Comparison of ENCODE assay signal across 26 mouse cellular contexts in the genomic region with DNA sequence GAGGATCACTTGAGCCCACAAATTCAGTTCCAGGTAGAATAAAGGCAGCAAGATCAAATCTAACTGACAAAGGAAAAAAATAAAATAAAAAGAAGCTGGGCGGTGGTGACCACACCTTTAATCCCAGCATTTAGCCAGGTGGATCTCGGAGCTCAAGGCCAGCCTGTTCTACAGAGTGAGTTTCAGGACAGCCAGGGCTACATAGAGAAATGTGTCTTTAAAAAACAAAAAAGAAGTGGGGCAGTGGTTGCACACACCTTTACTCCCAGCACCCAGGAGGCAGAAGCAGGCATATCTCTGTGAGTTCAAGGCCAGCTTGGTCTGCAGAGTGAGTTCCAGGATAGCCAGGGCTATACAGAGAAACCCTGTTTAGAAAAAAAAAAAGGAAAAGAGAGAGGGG. TPM values are rescaled to one million over a fixed set of nuclear protein-coding genes. Genes with fewer than 3 reads are reported as not detected.
"Had no signal": no experiment of that assay in that cellular context is flagged by ENCODE, and none has a peak within 500 bp of the region (broad histone marks: within the 10 kb centered on the region; RNA-seq: fewer than 3 reads in every experiment).

No protein-coding gene starts in this region.

- H3K27ac ChIP-seq: heart, embryonic 10.5 days; hindbrain, embryonic 13.5 days; hindbrain, embryonic 15.5 days; hindbrain, postnatal 0 days; kidney, embryonic 15.5 days; kidney, postnatal 0 days; limb, embryonic 13.5 days; limb, embryonic 15.5 days; liver, embryonic 12.5 days; liver, embryonic 14.5 days had no signal

- H3K4me3 ChIP-seq: heart, embryonic 10.5 days; heart, embryonic 12.5 days; hindbrain, embryonic 13.5 days; hindbrain, embryonic 15.5 days; kidney, embryonic 15.5 days; limb, embryonic 13.5 days; limb, embryonic 15.5 days; liver, embryonic 12.5 days had no signal

- H3K9me3 ChIP-seq: heart, embryonic 10.5 days; heart, embryonic 12.5 days; hindbrain, embryonic 13.5 days; hindbrain, embryonic 15.5 days; kidney, embryonic 15.5 days; limb, embryonic 13.5 days; limb, embryonic 15.5 days; liver, embryonic 12.5 days had no signal

- DNase-seq: gastrocnemius, postnatal 14 days; gastrocnemius, postnatal 36 days; heart, adult 18-20 months; heart, postnatal 10 days; heart, postnatal 36 days; kidney, adult 11 months; kidney, adult 2 months; kidney, adult 9 months; kidney, postnatal 14 days; kidney, postnatal 36 days; layer of hippocampus, adult 9-11 months; layer of hippocampus, postnatal 36 days; left cerebral cortex, postnatal 4 days had no signal

- H3K36me3 ChIP-seq: heart, embryonic 10.5 days; heart, embryonic 12.5 days; hindbrain, embryonic 13.5 days; hindbrain, embryonic 15.5 days; kidney, embryonic 15.5 days; limb, embryonic 13.5 days; limb, embryonic 15.5 days; liver, embryonic 12.5 days had no signal

- H3K9ac ChIP-seq: heart, embryonic 12.5 days; hindbrain, embryonic 13.5 days; hindbrain, embryonic 15.5 days; kidney, embryonic 15.5 days; limb, embryonic 13.5 days; limb, embryonic 15.5 days; liver, embryonic 12.5 days; liver, embryonic 14.5 days had no signal

- H3K4me1 ChIP-seq: heart, embryonic 10.5 days; heart, embryonic 12.5 days; limb, embryonic 15.5 days; liver, embryonic 12.5 days had no signal

- ATAC-seq: hindbrain, postnatal 0 days; intestine, embryonic 16.5 days; liver, embryonic 12.5 days had no signal

RNA-seq across cellular contexts. Expression of a gene that starts 19.7 kb away (rescaled TPM):
- polyA plus RNA-seq: liver, adult 2 months had no signal
